Mouse (Mus musculus): ENCODE measurements around the gene Lamb2. TPM values are rescaled to one million over a fixed set of nuclear protein-coding genes. Genes with fewer than 3 reads are reported as not detected.

The Lamb2 gene
- polyA plus RNA-seq, 1 experiment: 49.3 TPM

DNA sequence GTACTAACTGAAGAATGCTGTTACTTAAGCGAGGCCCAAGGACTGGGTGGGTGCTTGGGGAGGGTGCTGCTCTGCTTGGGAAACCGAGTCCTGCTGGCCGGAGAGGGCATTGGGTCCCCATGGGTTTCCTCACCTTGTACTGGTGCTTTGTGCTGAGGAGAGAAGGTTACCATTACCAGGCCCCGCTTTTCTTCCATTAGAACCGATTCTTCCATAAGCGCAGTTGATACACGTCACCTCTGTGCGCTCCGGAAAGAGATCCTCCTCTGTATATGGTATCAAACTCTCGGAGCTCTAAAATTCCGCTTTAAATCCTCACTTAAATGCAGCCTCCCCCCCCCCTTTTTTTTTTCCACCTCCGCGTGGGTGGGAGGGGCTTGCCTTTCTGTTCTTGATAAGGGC lies 38.4 kb downstream of the Lamb2 start:
- peak; percentile 79 for DNase-seq (ENCODE audit: low read depth)
- TF ChIP-seq CTCF (IDR thresholded peaks at IDR 0.05; ENCODE audit: borderline replicate concordance, extremely low read depth, insufficient read depth, insufficient read length) (no peak), POLR2A (IDR thresholded peaks at IDR 0.05; ENCODE audit: borderline replicate concordance, extremely low read depth, insufficient read depth, insufficient read length, poor library complexity, severe bottlenecking) (no peak)

DNA sequence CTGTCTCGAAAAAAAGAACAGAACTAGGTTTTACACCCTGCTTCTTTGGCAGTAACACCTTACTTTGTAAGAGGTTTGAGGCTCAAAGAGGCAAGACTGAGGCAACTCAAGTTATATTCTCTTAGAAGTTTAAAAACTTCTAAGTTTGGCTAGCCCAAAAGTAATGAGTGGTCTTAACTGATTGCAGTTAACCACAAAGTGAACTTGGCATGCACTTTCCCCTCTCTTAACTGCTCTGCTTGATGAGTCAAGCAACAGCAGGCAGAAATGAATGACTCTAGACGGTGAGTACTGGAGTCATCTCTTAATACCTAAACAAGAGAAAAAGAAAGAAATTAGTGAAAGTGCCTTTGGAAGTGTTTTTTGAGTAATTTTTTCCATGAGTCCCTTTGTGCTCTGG lies 42.1 kb downstream of the Lamb2 start:
- no peak for TF ChIP-seq POLR2A (IDR thresholded peaks at IDR 0.05; ENCODE audit: borderline replicate concordance, extremely low read depth, insufficient read depth, insufficient read length, poor library complexity, severe bottlenecking)
- TF ChIP-seq CTCF (IDR thresholded peaks at IDR 0.05; ENCODE audit: borderline replicate concordance, extremely low read depth, insufficient read depth, insufficient read length): no peak
- peak; percentile 9 for DNase-seq (ENCODE audit: low read depth)

DNA sequence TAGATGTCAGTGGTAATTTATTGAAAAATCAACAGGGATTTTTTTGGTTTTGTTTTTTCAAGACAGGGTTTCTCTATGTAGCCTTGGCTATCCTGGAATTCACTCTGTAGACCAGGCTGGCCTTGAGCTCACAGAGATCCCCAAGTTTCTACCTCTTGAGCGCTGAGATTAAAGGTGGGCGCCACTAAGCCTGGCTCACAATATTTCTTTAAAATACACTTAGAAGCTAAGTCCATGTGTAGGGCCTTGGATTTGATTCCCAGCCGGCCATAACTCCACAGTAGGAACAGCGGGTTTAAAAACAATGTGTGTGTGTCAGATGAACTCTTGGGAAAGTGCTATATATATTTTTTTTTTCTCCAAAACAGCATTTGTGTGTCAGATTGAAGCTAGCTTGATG lies 43.8 kb downstream of the Lamb2 start:
- DNase-seq (ENCODE audit: low read depth): no peak
- TF ChIP-seq POLR2A (IDR thresholded peaks at IDR 0.05; ENCODE audit: borderline replicate concordance, extremely low read depth, insufficient read depth, insufficient read length, poor library complexity, severe bottlenecking): no peak
- TF ChIP-seq CTCF (IDR thresholded peaks at IDR 0.05; ENCODE audit: borderline replicate concordance, extremely low read depth, insufficient read depth, insufficient read length): no peak

DNA sequence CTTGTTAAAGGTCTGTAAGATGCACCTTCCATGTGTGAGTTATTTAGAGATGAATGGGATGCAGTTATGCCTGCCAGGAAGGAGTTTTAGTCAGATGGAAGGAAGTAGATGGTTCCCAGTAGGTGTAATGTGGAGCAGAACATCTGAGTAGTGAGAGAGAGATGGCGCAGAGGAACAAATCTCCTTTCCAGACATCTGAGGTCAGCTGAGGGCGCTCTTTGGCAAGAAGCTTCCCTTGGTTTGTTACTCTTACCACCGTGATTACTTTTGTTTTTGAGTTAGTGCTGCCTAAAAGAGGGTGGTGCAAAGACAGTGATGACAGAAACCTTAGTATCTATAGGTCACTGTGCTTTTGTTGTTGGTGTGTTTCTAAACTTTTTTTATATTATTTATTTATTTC lies 45.9 kb downstream of the Lamb2 start:
- DNase-seq (ENCODE audit: low read depth): no peak

DNA sequence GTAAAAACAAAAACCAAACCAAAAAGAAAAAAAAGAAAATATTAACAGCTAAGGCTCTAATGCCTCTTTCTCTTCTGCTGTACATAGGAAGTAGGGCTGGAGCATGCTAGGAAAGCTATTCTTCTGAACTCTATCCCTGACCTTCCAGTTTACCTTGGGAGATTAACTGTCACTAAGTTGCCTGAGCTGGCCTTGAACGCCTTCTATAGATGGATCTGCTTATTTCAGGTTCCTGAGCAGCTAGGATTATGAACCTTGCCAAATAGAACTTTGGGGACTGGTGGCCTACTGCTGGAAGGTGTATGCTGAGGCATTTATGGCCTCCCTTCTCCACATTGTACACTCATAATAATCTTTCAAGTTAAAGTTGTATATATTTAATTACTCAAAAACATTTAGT lies 51.4 kb downstream of the Lamb2 start:
- DNase-seq (ENCODE audit: low read depth): no peak
- TF ChIP-seq CTCF (IDR thresholded peaks at IDR 0.05; ENCODE audit: borderline replicate concordance, extremely low read depth, insufficient read depth, insufficient read length) (no peak), POLR2A (IDR thresholded peaks at IDR 0.05; ENCODE audit: borderline replicate concordance, extremely low read depth, insufficient read depth, insufficient read length, poor library complexity, severe bottlenecking) (no peak)

More for the DNA sequence above, 45.9 kb downstream of the Lamb2 start:
- TF ChIP-seq CTCF (IDR thresholded peaks at IDR 0.05; ENCODE audit: borderline replicate concordance, extremely low read depth, insufficient read depth, insufficient read length) (no peak), POLR2A (IDR thresholded peaks at IDR 0.05; ENCODE audit: borderline replicate concordance, extremely low read depth, insufficient read depth, insufficient read length, poor library complexity, severe bottlenecking) (no peak)

DNA sequence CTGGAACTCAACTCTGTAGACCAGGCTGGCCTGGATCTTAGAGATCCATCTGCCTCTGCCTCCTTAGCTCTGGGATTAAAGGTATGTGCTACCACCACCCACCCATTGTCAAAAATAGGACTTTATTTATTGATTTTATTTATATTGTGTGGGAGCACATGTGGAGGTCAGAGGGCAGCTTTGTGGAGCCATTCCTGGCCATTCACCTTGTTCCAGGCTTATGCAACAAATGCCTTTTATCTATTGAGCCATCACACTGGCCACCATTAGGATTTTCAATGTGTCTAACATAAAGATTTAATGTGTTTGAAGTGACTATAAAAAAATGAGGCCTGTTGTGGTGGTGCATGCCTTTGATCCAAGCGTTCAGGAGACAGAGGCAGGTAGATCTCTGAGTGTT lies 52.0 kb downstream of the Lamb2 start:
- TF ChIP-seq POLR2A (IDR thresholded peaks at IDR 0.05; ENCODE audit: borderline replicate concordance, extremely low read depth, insufficient read depth, insufficient read length, poor library complexity, severe bottlenecking): no peak
- no peak for TF ChIP-seq CTCF (IDR thresholded peaks at IDR 0.05; ENCODE audit: borderline replicate concordance, extremely low read depth, insufficient read depth, insufficient read length)
- no peak for DNase-seq (ENCODE audit: low read depth)

Other genes starting within 250 kb of the Lamb2 start
- 25.9 and 58.1 TPM in 2 replicates for gene Dag1, start 215.8 kb upstream of the Lamb2 start, polyA plus RNA-seq (2012; rRNA removed)
- gene Nicn1, start 189.3 kb upstream of the Lamb2 start, polyA plus RNA-seq (2012; rRNA removed): 113 and 115 TPM in 2 replicates
- gene Amt, start 182.9 kb upstream of the Lamb2 start, polyA plus RNA-seq (2012; rRNA removed): 58.0 and 67.8 TPM in 2 replicates
- gene Rhoa, start 173.6 kb upstream of the Lamb2 start, polyA plus RNA-seq (2012; rRNA removed): 124 and 160 TPM in 2 replicates
- gene Tcta, start 173.6 kb upstream of the Lamb2 start, polyA plus RNA-seq (2012; rRNA removed): 34.6 and 39.0 TPM in 2 replicates
- gene Gpx1, start 140.8 kb upstream of the Lamb2 start, polyA plus RNA-seq (2012; rRNA removed): 381 and 444 TPM in 2 replicates
- gene Usp4, start 131.9 kb upstream of the Lamb2 start, polyA plus RNA-seq (2012; rRNA removed): 113 and 152 TPM in 2 replicates
- 2.3 and 3.2 TPM in 2 replicates for gene 1700102P08Rik, start 86.9 kb upstream of the Lamb2 start, polyA plus RNA-seq (2012; rRNA removed)
- gene Ccdc36, start 51.3 kb upstream of the Lamb2 start, polyA plus RNA-seq (2012; rRNA removed): 1.4 and 1.5 TPM in 2 replicates
- gene BC048562, start 43.3 kb upstream of the Lamb2 start, polyA plus RNA-seq (2012; rRNA removed): not detected in 2 replicates
- gene Ccdc71, start 19.2 kb upstream of the Lamb2 start, polyA plus RNA-seq (2012; rRNA removed): 37.6 and 38.8 TPM in 2 replicates
- gene Klhdc8b, start 18.2 kb upstream of the Lamb2 start, polyA plus RNA-seq (2012; rRNA removed): 84.2 and 100 TPM in 2 replicates
- gene Usp19, start 10.9 kb downstream of the Lamb2 start, polyA plus RNA-seq (2012; rRNA removed): 184 and 208 TPM in 2 replicates
- gene Qars, start 28.0 kb downstream of the Lamb2 start, polyA plus RNA-seq (2012; rRNA removed): 181 and 184 TPM in 2 replicates
- gene Qrich1, start 37.1 kb downstream of the Lamb2 start, polyA plus RNA-seq (2012; rRNA removed): 166 and 169 TPM in 2 replicates
- 127 and 171 TPM in 2 replicates for gene Impdh2, start 80.5 kb downstream of the Lamb2 start, polyA plus RNA-seq (2012; rRNA removed)
- 47.8 and 67.8 TPM in 2 replicates for gene Ndufaf3, start 87.7 kb downstream of the Lamb2 start, polyA plus RNA-seq (2012; rRNA removed)
- gene Dalrd3, start 90.2 kb downstream of the Lamb2 start, polyA plus RNA-seq (2012; rRNA removed): 190 and 347 TPM in 2 replicates
- 329 and 375 TPM in 2 replicates for gene Wdr6, start 99.0 kb downstream of the Lamb2 start, polyA plus RNA-seq (2012; rRNA removed)
- 28.4 and 31.6 TPM in 2 replicates for gene P4htm, start 117.9 kb downstream of the Lamb2 start, polyA plus RNA-seq (2012; rRNA removed)
- gene Arih2, start 169.7 kb downstream of the Lamb2 start, polyA plus RNA-seq (2012; rRNA removed): 47.9 and 49.0 TPM in 2 replicates
- gene Slc25a20, start 182.4 kb downstream of the Lamb2 start, polyA plus RNA-seq (2012; rRNA removed): 19.5 and 22.6 TPM in 2 replicates
- gene Prkar2a, start 209.6 kb downstream of the Lamb2 start, polyA plus RNA-seq (2012; rRNA removed): 33.8 and 52.8 TPM in 2 replicates